Mouse (Mus musculus) hindbrain, postnatal 0 days (tissue): ENCODE measurements around the gene Tmem203. TPM values are rescaled to one million over a fixed set of nuclear protein-coding genes. Genes with fewer than 3 reads are reported as not detected.
A peak's percentile ranks its signal among the peaks of the same experiment; 100 is the strongest.

Experiments
- ATAC-seq: fragments of 200-750 bp; cut with Nextera tagmentation; 2 replicates; pipeline ENCODE4 v1.8.0; 2017; ENCODE audit warnings: mild to moderate bottlenecking, moderate TSS enrichment, moderate library complexity
- DNase-seq: peaks from one replicate; pipeline ENCODE4 v3.0.0-alpha.2; 2015; ENCODE audit warnings: low spot score
- H3K27ac ChIP-seq: fragments of 300-500 bp; sonication (generic); 2 replicates; pipeline ENCODE4 v1.5.1; 2014; ENCODE audit warnings: mild to moderate bottlenecking
- H3K27me3 ChIP-seq: fragments of 300-500 bp; sonication (generic); 2 replicates; pipeline ENCODE4 v1.6.1; 2014; ENCODE audit warnings: low read length, mixed read lengths; ENCODE audit not compliant: insufficient read depth
- H3K36me3 ChIP-seq: fragments of 300-500 bp; sonication (generic); 2 replicates; pipeline ENCODE4 v1.6.1; 2014; ENCODE audit warnings: low read length, mixed read lengths; ENCODE audit not compliant: insufficient read depth
- H3K4me1 ChIP-seq: fragments of 300-500 bp; sonication (generic); 2 replicates; pipeline ENCODE4 v1.6.1; 2014; ENCODE audit warnings: antibody characterized with exemption, low read length, mixed read lengths; ENCODE audit not compliant: insufficient read depth
- H3K4me2 ChIP-seq: fragments of 300-500 bp; sonication (generic); 2 replicates; pipeline ENCODE4 v1.6.1; 2014; ENCODE audit warnings: low read depth, mild to moderate bottlenecking, low read length, moderate library complexity, mixed read lengths
- H3K4me3 ChIP-seq: fragments of 300-500 bp; sonication (generic); 2 replicates; pipeline ENCODE4 v1.5.1; 2014; ENCODE audit warnings: low read length
- H3K9ac ChIP-seq: fragments of 300-500 bp; sonication (generic); replicated peaks from 2 replicates; pipeline ENCODE4 v1.6.1; 2014; ENCODE audit warnings: mild to moderate bottlenecking, low read length, moderate library complexity, mixed read lengths
- H3K9me3 ChIP-seq: fragments of 300-500 bp; sonication (generic); 2 replicates; pipeline ENCODE4 v1.6.1; 2016; ENCODE audit warnings: low read length, mixed read lengths
- CTCF ChIP-seq: IDR thresholded peaks from 2 replicates; pipeline ENCODE4 v1.5.1; 2016; ENCODE audit warnings: antibody characterized with exemption, control low read depth, low read depth
- WGBS: fragments of 180-500 bp; shearing (Covaris S2); extraction: QIAGEN DNeasy Blood & Tissue Kit; methylation state at CpG from one replicate; pipeline ENCODE4 v1.1.7; 2014; 5-methylcytosine and 5-hydroxymethylcytosine counted together
- polyA plus RNA-seq: library from polyadenylated mRNA; unstranded; fragments of >200 nt; fragmentation: Nextera tagmentation; extraction: Ambion mirVana; gene quantifications from 2 replicates; pipeline ENCODE4 v1.2.1, GENCODE M21; 2015
- total RNA-seq: library from RNA; depleted of rRNA; stranded (reverse); fragments of >200 nt; gene quantifications from 2 replicates; pipeline ENCODE4 v1.2.3, GENCODE M21; 2014

Gene Tmem203
- total and polyA plus RNA-seq, 2 experiments from 2014 or later, result 26.7 to 56.2 TPM

- Histone ChIP-seq H3K36me3 (no peaks in the 10 kb centered on the region), H3K4me2 (peak overlapping the region; percentile 76), H3K9ac (peak overlapping the region; percentile 28; the same call in 1 of the 2 replicates), H3K27ac (peak overlapping the region; percentile 79), H3K4me3 (peak overlapping the region; percentile 60), H3K4me1 (peaks cover 33% of the 10 kb centered on the region), H3K27me3 (no peaks in the 10 kb centered on the region), H3K9me3 (no peaks in the 10 kb centered on the region)
- no peak for DNase-seq
- WGBS, result 43% methylated on average over 11 of the region's 12 CpGs
- no peak for ATAC-seq
- TF ChIP-seq CTCF, result no peak
Observed at GRCm38 (mm10) chr2:25261870-25262269, 6.6 kb downstream of the Tmem203 start.

- H3K4me1 ChIP-seq, result peaks cover 38% of the 10 kb centered on the region
Observed at GRCm38 (mm10) chr2:25262291-25262767, 7.1 kb downstream of the Tmem203 start, which contains the start of gene Tprn. Gene Tprn (plus strand): TSS chr2:25262618.

GRCm38 (mm10) chr2:25262795-25263622, 7.8 kb downstream of the Tmem203 start:
- Histone ChIP-seq H3K36me3 (no peaks in the 10 kb centered on the region), H3K4me1 (peaks cover 43% of the 10 kb centered on the region), H3K4me2 (peak overlapping the region; percentile 76), H3K9ac (peak overlapping the region; percentile 66), H3K9me3 (no peaks in the 10 kb centered on the region), H3K27ac (peak overlapping the region; percentile 71), H3K4me3 (peak overlapping the region; percentile 60), H3K27me3 (no peaks in the 10 kb centered on the region)
- DNase-seq (peak; percentile 61), ATAC-seq (no peak)
- WGBS, result 2% methylated on average over 81 of the region's 82 CpGs
- no peak for TF ChIP-seq CTCF

More at GRCm38 (mm10) chr2:25262291-25262767, 7.1 kb downstream of the Tmem203 start, which contains the start of gene Tprn:
- DNase-seq, result peak; percentile 98
- TF ChIP-seq CTCF, result no peak; the same call in 1 of the 2 replicates
- Histone ChIP-seq H3K27me3 (no peaks in the 10 kb centered on the region), H3K27ac (peak within 1 kb of the TSS; percentile 79), H3K36me3 (no peaks in the 10 kb centered on the region), H3K4me2 (peak within 1 kb of the TSS; percentile 76), H3K4me3 (peak within 1 kb of the TSS; percentile 60), H3K9ac (peak within 1 kb of the TSS; percentile 66), H3K9me3 (no peaks in the 10 kb centered on the region)
- WGBS, result under 1% methylated on average over 39 of the region's 39 CpGs
- peak; percentile 97 for ATAC-seq

DNA sequence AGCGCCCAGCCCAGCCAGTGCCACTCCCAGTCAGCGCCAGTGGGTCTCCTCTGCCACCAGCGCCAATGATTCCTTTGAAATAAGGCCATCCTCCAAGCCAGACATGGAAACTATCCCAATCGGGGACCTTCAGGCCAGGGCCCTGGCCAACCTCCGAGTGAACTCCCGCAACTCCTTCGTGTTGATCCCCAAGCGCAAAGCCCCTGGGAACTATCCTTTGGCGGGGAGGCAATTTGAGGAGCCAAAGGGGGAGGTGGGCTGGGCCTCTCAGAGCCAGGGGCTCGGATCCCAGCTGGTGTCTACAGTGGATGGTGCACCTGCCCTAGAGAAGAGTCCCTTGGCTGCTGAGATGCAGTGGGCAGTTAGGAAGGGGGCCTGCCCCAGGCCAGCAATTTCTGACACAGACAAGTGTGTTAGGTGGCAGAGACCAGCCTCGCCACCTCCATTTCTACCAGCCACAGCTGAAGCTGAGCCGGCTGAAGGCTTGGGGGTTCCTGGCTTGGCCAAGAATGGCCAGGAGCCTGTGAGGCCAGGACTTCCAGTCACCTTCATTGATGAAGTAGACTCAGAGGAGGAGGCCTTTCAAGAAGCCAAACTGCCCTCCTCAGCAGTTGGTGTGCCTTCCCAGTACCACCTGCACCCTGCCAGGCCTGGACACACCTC, 8.5 kb downstream of the Tmem203 start:
- peak; percentile 37 for DNase-seq
- H3K9me3 ChIP-seq, result no peaks in the 10 kb centered on the region
- H3K9ac ChIP-seq, result peak overlapping the region; percentile 66
- no peak for TF ChIP-seq CTCF
- 13% methylated on average over 12 of the region's 12 CpGs for WGBS
- no peak for ATAC-seq
- no peaks in the 10 kb centered on the region for H3K27me3 ChIP-seq
- H3K36me3 ChIP-seq, result peaks cover 2% of the 10 kb centered on the region; the same call in 1 of the 2 replicates
- H3K4me1 ChIP-seq, result peaks cover 44% of the 10 kb centered on the region
- H3K4me3 ChIP-seq, result peak overlapping the region; percentile 60
- H3K4me2 ChIP-seq, result peak overlapping the region; percentile 76
- H3K27ac ChIP-seq, result peak overlapping the region; percentile 71

- Histone ChIP-seq H3K4me1 (peaks cover 44% of the 10 kb centered on the region), H3K9ac (peak overlapping the region; percentile 66; the same call in 1 of the 2 replicates), H3K4me2 (peak overlapping the region; percentile 76), H3K27me3 (no peaks in the 10 kb centered on the region), H3K27ac (peak overlapping the region; percentile 71; the same call in 1 of the 2 replicates), H3K36me3 (peaks cover 8% of the 10 kb centered on the region; the same call in 1 of the 2 replicates), H3K9me3 (no peaks in the 10 kb centered on the region), H3K4me3 (peak overlapping the region; percentile 60)
- 71% methylated on average over 5 of the region's 5 CpGs for WGBS
- no peak for TF ChIP-seq CTCF
- DNase-seq, result no peak
- ATAC-seq, result no peak
Observed at GRCm38 (mm10) chr2:25264286-25264660, 9.0 kb downstream of the Tmem203 start.

DNA sequence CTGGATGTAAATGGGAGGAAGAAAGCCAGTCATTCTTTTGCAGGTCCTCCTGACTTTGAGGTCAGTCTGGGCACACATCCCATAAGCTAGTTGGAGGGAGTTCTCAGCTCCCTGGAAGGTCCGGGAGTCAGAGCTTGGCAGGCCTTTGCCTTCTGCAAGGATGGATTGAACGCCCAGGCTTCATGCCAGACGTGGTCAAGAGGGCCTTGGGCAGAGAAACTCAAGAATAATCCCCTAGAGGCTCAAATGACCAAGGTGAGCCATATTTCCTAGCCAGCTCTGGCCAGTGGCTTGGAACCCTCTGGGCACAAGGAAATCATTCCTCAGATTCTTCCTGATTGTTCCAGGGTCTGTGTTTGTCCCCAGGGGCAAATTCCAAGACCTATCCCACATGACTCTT, 9.6 kb downstream of the Tmem203 start:
- Histone ChIP-seq H3K9ac (peak overlapping the region; percentile 66; the same call in 1 of the 2 replicates), H3K4me3 (peak overlapping the region; percentile 60), H3K9me3 (no peaks in the 10 kb centered on the region), H3K27me3 (no peaks in the 10 kb centered on the region), H3K27ac (peak overlapping the region; percentile 81; the same call in 1 of the 2 replicates), H3K36me3 (peaks cover 13% of the 10 kb centered on the region; the same call in 1 of the 2 replicates), H3K4me2 (peak overlapping the region; percentile 76), H3K4me1 (peaks cover 44% of the 10 kb centered on the region)
- WGBS, result 43% methylated on average over 3 of the region's 3 CpGs
- TF ChIP-seq CTCF, result no peak
- ATAC-seq (no peak), DNase-seq (no peak)
